Mouse (Mus musculus): ENCODE results near the gene Copz2. TPM values are rescaled to one million over a fixed set of nuclear protein-coding genes. Genes with fewer than 3 reads are reported as not detected.
A peak's percentile ranks its signal among the peaks of the same experiment; 100 is the strongest.

The Copz2 gene
- polyA plus RNA-seq, 1 experiment from 2014 or later, result 44.2 TPM

GRCm38 (mm10) chr11:96875745-96876144, 26.1 kb downstream of the Copz2 start:
- no peaks in the 10 kb centered on the region for H3K9me3 ChIP-seq
- no peaks in the 10 kb centered on the region for H3K27me3 ChIP-seq (ENCODE audit: insufficient read depth, poor library complexity, severe bottlenecking)
- H3K36me3 ChIP-seq, result no peaks in the 10 kb centered on the region
- peak overlapping the region; percentile 41 for H3K4me3 ChIP-seq
- WGBS, result 0% methylated on average over 35 of the region's 35 CpGs
- H3K27ac ChIP-seq, result peak overlapping the region; percentile 94
- peak; percentile 97 for DNase-seq (ENCODE audit: low spot score)
- H3K4me1 ChIP-seq (replicated peaks), result peaks cover 92% of the 10 kb centered on the region

- DNase-seq (ENCODE audit: low spot score), result peak; percentile 86
- peak overlapping the region; percentile 94 for H3K27ac ChIP-seq
- H3K36me3 ChIP-seq, result no peaks in the 10 kb centered on the region
- H3K27me3 ChIP-seq (ENCODE audit: insufficient read depth, poor library complexity, severe bottlenecking), result no peaks in the 10 kb centered on the region
- H3K9me3 ChIP-seq, result no peaks in the 10 kb centered on the region
- WGBS, result 1% methylated on average over 13 of the region's 13 CpGs
- peak overlapping the region; percentile 41 for H3K4me3 ChIP-seq
- H3K4me1 ChIP-seq (replicated peaks), result peaks cover 91% of the 10 kb centered on the region
These were observed 26.8 kb downstream of the Copz2 start for GRCm38 (mm10) chr11:96876300-96877040.

DNA sequence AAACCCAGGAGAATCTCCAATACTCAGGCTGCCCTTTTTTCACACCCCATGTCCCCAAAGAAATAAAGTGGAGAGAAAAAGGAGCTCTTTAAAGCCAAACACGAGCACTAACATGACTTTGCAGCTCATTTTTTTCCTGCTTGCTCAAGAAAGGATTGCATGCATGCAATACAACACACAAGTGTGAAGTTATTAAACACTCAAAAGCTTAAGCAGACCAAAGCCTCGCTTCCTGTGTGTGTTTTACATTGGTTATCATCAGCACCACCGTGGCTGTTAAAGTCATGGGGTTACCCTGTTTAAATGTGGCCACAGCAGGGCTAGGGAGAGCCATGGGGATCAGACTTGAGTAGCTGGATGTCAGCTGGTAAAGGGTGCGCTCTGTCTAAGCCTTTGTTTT, 27.4 kb downstream of the Copz2 start:
- H3K4me1 ChIP-seq (replicated peaks), result peaks cover 87% of the 10 kb centered on the region
- peak overlapping the region; percentile 94 for H3K27ac ChIP-seq
- WGBS, result 30% methylated on average over 4 of the region's 4 CpGs
- no peaks in the 10 kb centered on the region for H3K9me3 ChIP-seq
- H3K4me3 ChIP-seq, result peak overlapping the region; percentile 41
- DNase-seq (ENCODE audit: low spot score), result no peak
- no peaks in the 10 kb centered on the region for H3K27me3 ChIP-seq (ENCODE audit: insufficient read depth, poor library complexity, severe bottlenecking)
- H3K36me3 ChIP-seq, result no peaks in the 10 kb centered on the region

DNA sequence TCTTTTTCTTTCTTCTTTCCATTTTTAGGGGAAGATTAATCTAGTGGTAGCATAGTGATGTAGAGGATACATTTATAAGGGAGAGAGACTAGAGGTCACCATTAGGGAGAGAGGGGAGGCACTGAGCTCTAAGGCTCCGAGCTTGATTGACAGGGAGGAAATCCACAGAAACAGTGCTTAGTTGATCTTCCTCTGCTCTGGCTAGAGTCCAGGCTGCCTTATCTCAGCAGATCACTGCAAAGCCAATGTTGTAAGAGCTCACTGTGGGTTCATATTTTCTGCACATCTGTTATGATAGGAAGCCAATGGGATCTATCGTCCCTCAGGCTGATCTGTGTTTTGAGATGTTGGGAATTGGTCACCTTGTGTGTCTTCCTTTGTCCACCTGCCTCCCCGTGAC, 29.0 kb downstream of the Copz2 start:
- H3K27ac ChIP-seq, result peak overlapping the region; percentile 94
- 20% methylated on average over 3 of the region's 3 CpGs for WGBS
- H3K9me3 ChIP-seq, result no peaks in the 10 kb centered on the region
- H3K27me3 ChIP-seq (ENCODE audit: insufficient read depth, poor library complexity, severe bottlenecking), result no peaks in the 10 kb centered on the region
- peaks cover 78% of the 10 kb centered on the region for H3K4me1 ChIP-seq (replicated peaks)
- H3K4me3 ChIP-seq, result peak overlapping the region; percentile 4; the same call in 1 of the 2 replicates
- H3K36me3 ChIP-seq, result no peaks in the 10 kb centered on the region
- no peak for DNase-seq (ENCODE audit: low spot score)

DNA sequence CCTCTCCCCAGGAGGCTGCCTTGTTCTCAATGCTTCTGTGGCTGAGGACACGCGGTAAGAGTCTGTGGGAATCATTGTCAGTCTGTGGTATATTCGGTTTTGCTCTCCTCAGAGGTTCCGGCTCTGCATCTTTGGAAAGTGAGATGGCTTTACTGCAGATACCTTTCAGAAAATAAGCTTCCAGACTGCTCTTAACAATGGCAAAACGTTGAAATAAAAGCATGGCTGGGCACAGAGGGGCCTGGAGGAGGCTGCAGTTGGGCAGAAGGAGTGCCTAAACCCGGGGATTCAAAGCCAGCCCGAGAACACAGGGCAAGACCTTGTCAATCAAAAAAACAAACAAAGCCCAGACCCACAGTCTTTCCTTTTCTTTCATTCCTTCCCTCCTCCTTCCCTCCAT, 29.7 kb downstream of the Copz2 start:
- peaks cover 78% of the 10 kb centered on the region for H3K4me1 ChIP-seq (replicated peaks)
- 13% methylated on average over 7 of the region's 7 CpGs for WGBS
- H3K9me3 ChIP-seq, result no peaks in the 10 kb centered on the region
- no peaks in the 10 kb centered on the region for H3K36me3 ChIP-seq
- DNase-seq (ENCODE audit: low spot score), result peak; percentile 69
- peak overlapping the region; percentile 94 for H3K27ac ChIP-seq
- peak overlapping the region; percentile 4; the same call in 1 of the 2 replicates for H3K4me3 ChIP-seq
- no peaks in the 10 kb centered on the region for H3K27me3 ChIP-seq (ENCODE audit: insufficient read depth, poor library complexity, severe bottlenecking)

- peak overlapping the region; percentile 94 for H3K27ac ChIP-seq
- 82% methylated on average over 9 of the region's 9 CpGs for WGBS
- DNase-seq (ENCODE audit: low spot score), result no peak
- H3K36me3 ChIP-seq, result no peaks in the 10 kb centered on the region
- H3K4me3 ChIP-seq, result no peak overlapping the region
- H3K9me3 ChIP-seq, result no peaks in the 10 kb centered on the region
- peaks cover 78% of the 10 kb centered on the region for H3K4me1 ChIP-seq (replicated peaks)
- no peaks in the 10 kb centered on the region for H3K27me3 ChIP-seq (ENCODE audit: insufficient read depth, poor library complexity, severe bottlenecking)
These were observed 30.6 kb downstream of the Copz2 start for GRCm38 (mm10) chr11:96880296-96880695.

- Histone ChIP-seq H3K4me1 (replicated peaks) (peaks cover 62% of the 10 kb centered on the region), H3K36me3 (no peaks in the 10 kb centered on the region), H3K4me3 (peak overlapping the region; percentile 20; the same call in 1 of the 2 replicates), H3K27ac (peak overlapping the region; percentile 95), H3K27me3 (ENCODE audit: insufficient read depth, poor library complexity, severe bottlenecking) (no peaks in the 10 kb centered on the region), H3K9me3 (no peaks in the 10 kb centered on the region)
- 37% methylated on average over 5 of the region's 5 CpGs for WGBS
- DNase-seq (ENCODE audit: low spot score), result no peak
These were observed 36.3 kb downstream of the Copz2 start for GRCm38 (mm10) chr11:96885901-96886340.

DNA sequence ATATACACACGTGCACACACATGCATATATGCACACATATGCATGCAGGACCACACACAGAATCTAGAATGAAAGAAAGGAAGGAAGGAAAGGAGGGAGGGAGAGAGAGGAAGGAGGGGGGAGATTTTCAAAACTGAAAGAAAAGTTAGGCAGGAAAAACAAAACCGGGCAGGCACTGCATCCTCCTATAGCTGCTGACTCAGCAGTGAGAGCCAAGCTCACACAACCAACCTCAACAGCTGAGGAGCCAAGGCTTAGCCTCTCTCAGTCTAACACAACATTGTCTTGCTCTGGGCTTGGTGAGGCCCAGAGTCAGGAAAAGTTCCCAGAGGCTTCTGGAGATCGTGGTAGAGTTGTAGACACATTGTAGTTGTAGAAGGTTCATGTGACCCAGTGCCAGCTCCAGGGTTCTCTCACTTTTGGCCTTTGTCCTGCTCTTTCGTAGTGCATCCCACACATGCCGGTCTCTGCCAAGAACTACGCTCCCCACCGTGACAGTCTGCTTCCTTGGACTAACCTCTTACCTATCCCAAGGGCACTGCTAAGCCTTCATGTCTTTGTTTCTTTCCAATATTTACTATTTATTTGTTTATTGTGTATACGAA, 37.4 kb downstream of the Copz2 start:
- no peak for DNase-seq (ENCODE audit: low spot score)
- H3K9me3 ChIP-seq, result no peaks in the 10 kb centered on the region
- no peaks in the 10 kb centered on the region for H3K27me3 ChIP-seq (ENCODE audit: insufficient read depth, poor library complexity, severe bottlenecking)
- H3K36me3 ChIP-seq, result no peaks in the 10 kb centered on the region
- no peak overlapping the region for H3K4me3 ChIP-seq
- H3K27ac ChIP-seq, result peak overlapping the region; percentile 95
- peaks cover 72% of the 10 kb centered on the region for H3K4me1 ChIP-seq (replicated peaks)
- WGBS, result 88% methylated on average over 8 of the region's 8 CpGs

- Histone ChIP-seq H3K9me3 (no peaks in the 10 kb centered on the region), H3K27ac (peak overlapping the region; percentile 95)
- DNase-seq (ENCODE audit: low spot score), result peak; percentile 80
These were observed 42.3 kb downstream of the Copz2 start for GRCm38 (mm10) chr11:96891784-96892527.

DNA sequence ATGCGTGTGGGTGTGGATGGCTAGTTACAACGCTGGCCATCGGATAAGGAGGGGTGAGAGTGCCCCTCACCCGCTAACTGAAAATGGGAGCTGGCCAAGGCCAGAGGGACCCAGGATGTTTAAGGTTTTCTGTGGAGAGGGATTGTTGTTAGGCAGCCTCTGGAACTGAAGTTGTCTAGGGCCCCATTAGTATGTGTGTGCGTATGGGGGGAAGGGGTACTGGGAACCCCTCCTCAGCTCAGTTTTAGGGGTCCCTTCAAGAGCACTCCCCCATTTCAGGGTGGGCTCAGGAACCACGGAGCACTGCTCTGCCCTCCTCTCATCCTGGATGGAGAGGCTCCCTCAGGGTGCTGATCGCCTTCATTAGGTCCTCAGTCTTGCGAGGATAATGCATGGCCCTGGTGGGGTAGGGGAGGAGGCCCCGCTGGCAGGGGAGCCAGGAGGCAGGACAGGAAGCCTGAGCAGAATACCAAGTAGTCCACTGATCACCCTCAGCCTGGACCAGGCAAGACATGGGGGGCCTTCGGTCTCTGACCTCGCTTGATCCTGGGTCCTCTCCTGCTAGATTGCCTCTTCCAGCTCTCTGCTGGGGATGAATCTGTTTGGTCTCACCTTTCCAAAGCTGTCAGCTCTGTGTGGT, 43.7 kb downstream of the Copz2 start:
- H3K36me3 ChIP-seq, result no peaks in the 10 kb centered on the region
- H3K9me3 ChIP-seq, result no peaks in the 10 kb centered on the region
- no peaks in the 10 kb centered on the region for H3K27me3 ChIP-seq (ENCODE audit: insufficient read depth, poor library complexity, severe bottlenecking)
- peaks cover 65% of the 10 kb centered on the region for H3K4me1 ChIP-seq (replicated peaks)
- 0 out of 2 replicates have a peak overlapping the region, but pooled peaks have one; percentile 1 for H3K4me3 ChIP-seq
- WGBS, result 49% methylated on average over 11 of the region's 11 CpGs
- H3K27ac ChIP-seq, result peak overlapping the region; percentile 95
- peak; percentile 54 for DNase-seq (ENCODE audit: low spot score)

More at GRCm38 (mm10) chr11:96891784-96892527, 42.3 kb downstream of the Copz2 start:
- Histone ChIP-seq H3K27me3 (ENCODE audit: insufficient read depth, poor library complexity, severe bottlenecking) (no peaks in the 10 kb centered on the region), H3K36me3 (no peaks in the 10 kb centered on the region), H3K4me1 (replicated peaks) (peaks cover 64% of the 10 kb centered on the region), H3K4me3 (peak overlapping the region; percentile 7; the same call in 1 of the 2 replicates)
- 24% methylated on average over 14 of the region's 14 CpGs for WGBS

DNA sequence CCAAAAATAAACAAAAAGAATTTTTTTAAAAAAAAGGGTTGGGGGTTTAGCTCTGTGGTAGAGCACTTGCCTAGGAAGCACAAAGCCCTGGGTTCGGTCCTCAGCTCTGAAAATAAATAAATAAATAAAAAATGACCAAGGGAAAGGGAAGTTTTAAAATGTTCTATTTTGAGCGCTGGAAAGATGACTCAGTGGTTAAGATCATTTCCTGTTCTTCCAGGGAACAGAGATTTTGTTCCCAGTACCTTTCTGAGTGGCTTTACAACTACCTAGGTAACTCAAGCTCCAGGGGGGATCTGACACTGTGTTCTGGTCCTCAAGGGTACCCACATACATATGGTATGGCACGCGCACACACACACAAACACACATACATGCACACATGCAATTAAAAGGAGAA, 46.2 kb downstream of the Copz2 start:
- Histone ChIP-seq H3K4me1 (replicated peaks) (peaks cover 79% of the 10 kb centered on the region), H3K27me3 (ENCODE audit: insufficient read depth, poor library complexity, severe bottlenecking) (no peaks in the 10 kb centered on the region), H3K36me3 (no peaks in the 10 kb centered on the region), H3K27ac (peak overlapping the region; percentile 95), H3K4me3 (no peak overlapping the region), H3K9me3 (no peaks in the 10 kb centered on the region)
- DNase-seq (ENCODE audit: low spot score), result no peak
- 93% methylated on average over 4 of the region's 4 CpGs for WGBS

- H3K27ac ChIP-seq, result peak overlapping the region; percentile 93
- peak; percentile 98 for DNase-seq (ENCODE audit: low spot score)
- H3K4me1 ChIP-seq (replicated peaks), result peaks cover 83% of the 10 kb centered on the region
- H3K27me3 ChIP-seq (ENCODE audit: insufficient read depth, poor library complexity, severe bottlenecking), result no peaks in the 10 kb centered on the region
- no peaks in the 10 kb centered on the region for H3K36me3 ChIP-seq
- WGBS, result 14% methylated on average over 13 of the region's 13 CpGs
- peak overlapping the region; percentile 32 for H3K4me3 ChIP-seq
- H3K9me3 ChIP-seq, result no peaks in the 10 kb centered on the region
These were observed 50.0 kb downstream of the Copz2 start for GRCm38 (mm10) chr11:96899449-96900306.

All from hindbrain, embryonic 10.5 days (tissue).